Mouse (Mus musculus): ENCODE results near the gene Exosc2. TPM values are rescaled to one million over a fixed set of nuclear protein-coding genes. Genes with fewer than 3 reads are reported as not detected.
A peak's percentile ranks its signal among the peaks of the same experiment; 100 is the strongest.

Gene Exosc2
- polyA plus RNA-seq, 1 experiment from 2014 or later: 73.7 TPM

DNA sequence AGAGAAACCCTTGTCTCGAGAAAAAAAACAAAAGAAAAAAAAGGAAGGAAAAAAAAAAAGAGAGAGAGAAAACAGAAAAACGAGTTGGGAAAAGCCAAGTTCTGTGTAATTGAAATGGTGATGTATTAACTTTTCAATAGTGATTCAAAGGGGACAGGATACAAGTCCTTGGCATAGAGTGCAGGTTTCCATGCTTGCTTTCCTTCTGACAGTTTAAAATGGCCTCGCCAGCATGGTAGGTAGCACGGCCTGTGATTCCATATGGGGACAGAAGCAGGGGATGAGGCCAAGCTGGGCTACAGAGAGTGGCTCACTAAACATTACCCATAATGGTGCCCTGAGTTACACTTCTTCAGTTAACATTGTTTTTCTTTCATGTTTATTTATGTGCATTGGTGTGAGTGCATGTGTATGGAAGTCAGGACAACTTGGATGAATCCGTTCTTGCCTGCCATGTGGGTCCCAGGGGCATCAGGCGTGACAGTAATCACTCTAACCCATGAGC is 11.3 kb downstream of the Exosc2 start:
- Histone ChIP-seq H3K9ac (no peak overlapping the region), H3K27me3 (no peaks in the 10 kb centered on the region), H3K4me3 (no peak overlapping the region), H3K4me2 (replicated peaks) (no peak overlapping the region), H3K27ac (no peak overlapping the region), H3K4me1 (no peaks in the 10 kb centered on the region), H3K9me3 (no peaks in the 10 kb centered on the region), H3K36me3 (peaks cover 51% of the 10 kb centered on the region)
- 86% methylated on average over 6 of the region's 6 CpGs for WGBS
- ATAC-seq (ENCODE audit: low FRiP score, low read depth): no peak

DNA sequence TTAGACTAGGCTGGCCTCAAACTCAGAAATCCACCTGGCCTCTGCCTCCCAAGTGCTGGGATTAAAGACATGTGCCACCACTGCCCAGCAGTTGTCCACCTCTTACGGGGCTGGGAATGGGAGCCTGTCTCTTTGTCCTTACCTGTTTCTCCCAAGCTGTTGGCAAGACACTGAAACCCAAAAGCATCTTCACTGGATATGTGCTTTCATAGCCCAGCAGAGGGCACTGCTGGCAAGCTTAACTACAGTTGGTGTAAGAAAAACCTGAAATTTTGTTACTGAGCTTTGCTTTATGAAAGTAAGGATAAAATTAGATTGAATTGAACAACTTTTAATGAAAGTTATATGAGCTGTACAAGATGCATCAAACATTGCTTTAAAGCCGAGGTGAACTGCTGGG is 13.2 kb downstream of the Exosc2 start:
- no peaks in the 10 kb centered on the region for H3K9me3 ChIP-seq
- no peak for ATAC-seq (ENCODE audit: low FRiP score, low read depth)
- H3K36me3 ChIP-seq: peaks cover 32% of the 10 kb centered on the region
- H3K27me3 ChIP-seq: no peaks in the 10 kb centered on the region
- H3K4me1 ChIP-seq: peaks cover 3% of the 10 kb centered on the region; the same call in 1 of the 2 replicates
- no peak overlapping the region for H3K9ac ChIP-seq
- 22% methylated on average over 2 of the region's 2 CpGs for WGBS
- H3K4me2 ChIP-seq (replicated peaks): no peak overlapping the region
- H3K4me3 ChIP-seq: no peak overlapping the region
- no peak overlapping the region for H3K27ac ChIP-seq

DNA sequence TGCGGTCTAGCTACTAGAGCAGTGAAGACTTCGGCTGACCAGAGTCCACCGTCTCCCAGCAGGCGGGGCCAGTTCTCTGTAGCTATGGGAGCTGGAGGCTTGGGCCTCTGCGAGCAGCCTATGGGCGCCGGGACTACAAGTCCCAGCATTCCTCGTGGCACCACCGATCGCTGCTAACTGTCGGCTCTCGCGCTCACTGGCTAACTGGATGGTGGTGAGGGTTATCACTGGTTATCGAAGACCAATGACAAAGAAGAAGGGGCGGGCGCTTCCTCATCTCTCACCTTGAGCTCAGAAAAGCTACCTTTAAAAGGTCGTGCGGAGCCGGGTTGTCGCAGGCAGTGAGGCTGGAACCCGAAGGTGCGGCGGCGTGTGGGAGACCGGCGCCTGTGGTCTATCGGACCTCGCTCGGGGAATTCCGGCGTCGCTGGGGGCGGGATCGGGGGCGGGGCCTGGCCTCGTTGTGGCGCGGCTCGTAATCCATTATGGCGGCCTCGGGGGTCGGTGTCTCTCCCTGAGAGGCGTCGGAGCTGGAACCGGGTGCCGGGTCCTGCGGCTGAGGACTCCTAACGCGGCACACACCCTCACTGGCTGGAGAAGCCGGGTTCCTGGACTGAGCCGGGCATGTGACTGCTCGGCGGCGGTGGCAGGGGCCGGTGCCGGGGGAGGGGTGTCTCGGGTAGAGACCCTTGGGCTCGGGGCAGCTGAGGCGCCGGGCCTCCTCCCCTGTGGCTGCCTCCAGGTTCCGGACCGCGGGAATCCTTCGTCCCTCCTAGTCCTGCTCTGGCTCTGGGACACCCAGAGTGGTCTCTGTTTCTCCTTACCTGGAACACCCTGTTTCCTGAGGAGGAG is 17.8 kb downstream of the Exosc2 start, which contains the start of gene Abl1:
Gene Abl1 (plus strand): TSS at position 303 of the 852 bp plus-strand sequence.
- Histone ChIP-seq H3K27me3 (no peaks in the 10 kb centered on the region), H3K9ac (peak within 1 kb of the TSS; percentile 92), H3K9me3 (no peaks in the 10 kb centered on the region), H3K4me2 (replicated peaks) (peak within 1 kb of the TSS; percentile 77), H3K27ac (peak within 1 kb of the TSS; percentile 92), H3K4me3 (peak within 1 kb of the TSS; percentile 93), H3K36me3 (peaks cover 4% of the 10 kb centered on the region; the same call in 1 of the 2 replicates), H3K4me1 (peaks cover 35% of the 10 kb centered on the region)
- ATAC-seq (ENCODE audit: low FRiP score, low read depth): peak; percentile 99
- under 1% methylated on average over 62 of the region's 64 CpGs for WGBS

DNA sequence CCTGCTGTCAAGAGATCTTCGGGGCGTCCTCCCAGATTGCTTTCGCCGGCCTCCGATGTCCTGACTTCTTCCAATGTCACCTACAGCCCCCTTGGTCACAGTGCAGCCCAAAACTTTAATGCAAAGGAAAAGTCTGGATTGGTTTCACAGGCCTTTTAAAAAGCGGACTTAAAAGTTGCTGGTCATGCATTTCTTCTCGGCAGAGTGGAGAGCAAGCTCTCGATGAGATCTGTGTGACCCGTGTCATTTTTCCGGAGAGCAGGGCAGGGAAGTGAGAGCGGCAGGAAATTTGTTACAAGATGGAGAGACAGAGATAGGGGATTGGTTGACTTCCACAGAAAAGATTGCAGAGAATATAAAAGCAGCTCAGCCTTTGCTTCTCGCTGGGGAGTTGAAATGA is 18.5 kb downstream of the Exosc2 start:
- Histone ChIP-seq H3K4me3 (peak overlapping the region; percentile 93), H3K4me2 (replicated peaks) (peak overlapping the region; percentile 77), H3K4me1 (peaks cover 35% of the 10 kb centered on the region), H3K27ac (peak overlapping the region; percentile 92; the same call in 1 of the 2 replicates), H3K36me3 (peaks cover 4% of the 10 kb centered on the region; the same call in 1 of the 2 replicates), H3K9ac (peak overlapping the region; percentile 92), H3K27me3 (no peaks in the 10 kb centered on the region), H3K9me3 (no peaks in the 10 kb centered on the region)
- ATAC-seq (ENCODE audit: low FRiP score, low read depth): no peak
- WGBS: under 1% methylated on average over 12 of the region's 12 CpGs

DNA sequence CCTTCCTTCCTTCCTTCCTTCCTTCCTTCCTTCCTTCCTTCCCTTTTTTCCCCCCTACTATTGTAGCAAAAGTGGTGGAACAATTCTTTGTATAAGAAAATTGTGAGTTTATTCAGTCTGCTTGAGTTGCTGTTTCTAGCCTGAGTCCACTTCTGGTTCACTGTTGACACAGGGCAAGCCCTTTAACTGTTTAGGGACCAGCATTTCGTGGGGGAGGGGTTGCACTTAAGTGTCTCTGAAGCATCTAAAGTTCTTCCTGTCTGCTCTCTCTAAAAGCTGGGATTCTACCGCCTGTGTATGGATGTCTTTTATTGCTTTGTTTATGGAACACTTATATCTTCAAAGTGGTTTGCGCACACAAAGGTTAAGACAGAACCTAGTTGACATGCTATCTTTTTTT is 19.5 kb downstream of the Exosc2 start:
- H3K27me3 ChIP-seq: no peaks in the 10 kb centered on the region
- peaks cover 4% of the 10 kb centered on the region; the same call in 1 of the 2 replicates for H3K36me3 ChIP-seq
- H3K27ac ChIP-seq: no peak overlapping the region
- H3K4me2 ChIP-seq (replicated peaks): peak overlapping the region; percentile 77
- H3K9me3 ChIP-seq: no peaks in the 10 kb centered on the region
- peak overlapping the region; percentile 93 for H3K4me3 ChIP-seq
- 40% methylated on average over 3 of the region's 3 CpGs for WGBS
- peaks cover 35% of the 10 kb centered on the region for H3K4me1 ChIP-seq
- peak overlapping the region; percentile 92 for H3K9ac ChIP-seq
- no peak for ATAC-seq (ENCODE audit: low FRiP score, low read depth)

DNA sequence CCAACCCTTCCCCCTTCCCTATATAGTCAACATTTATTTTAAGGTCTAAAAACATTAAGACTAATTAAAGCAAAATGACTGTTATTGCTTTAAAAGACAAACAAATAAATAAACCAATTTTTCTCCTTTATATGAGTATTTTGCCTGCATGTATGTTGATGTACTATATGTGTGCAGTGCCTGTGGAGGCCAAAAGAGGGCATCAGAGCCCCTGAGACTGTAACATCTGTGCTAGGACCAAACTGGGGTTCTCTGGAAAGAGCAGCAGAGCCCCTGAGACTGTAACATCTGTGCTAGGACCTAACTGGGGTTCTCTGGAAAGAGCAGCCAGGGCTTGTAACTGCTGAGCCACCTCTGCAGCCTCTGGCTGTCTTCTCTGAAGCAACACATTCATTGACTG is 27.7 kb downstream of the Exosc2 start:
- H3K4me2 ChIP-seq (replicated peaks): no peak overlapping the region
- H3K27me3 ChIP-seq: no peaks in the 10 kb centered on the region
- peaks cover 35% of the 10 kb centered on the region for H3K36me3 ChIP-seq
- no peaks in the 10 kb centered on the region for H3K9me3 ChIP-seq
- no peak overlapping the region for H3K9ac ChIP-seq
- no peaks in the 10 kb centered on the region for H3K4me1 ChIP-seq
- H3K4me3 ChIP-seq: no peak overlapping the region
- no peak overlapping the region for H3K27ac ChIP-seq
- no peak for ATAC-seq (ENCODE audit: low FRiP score, low read depth)

DNA sequence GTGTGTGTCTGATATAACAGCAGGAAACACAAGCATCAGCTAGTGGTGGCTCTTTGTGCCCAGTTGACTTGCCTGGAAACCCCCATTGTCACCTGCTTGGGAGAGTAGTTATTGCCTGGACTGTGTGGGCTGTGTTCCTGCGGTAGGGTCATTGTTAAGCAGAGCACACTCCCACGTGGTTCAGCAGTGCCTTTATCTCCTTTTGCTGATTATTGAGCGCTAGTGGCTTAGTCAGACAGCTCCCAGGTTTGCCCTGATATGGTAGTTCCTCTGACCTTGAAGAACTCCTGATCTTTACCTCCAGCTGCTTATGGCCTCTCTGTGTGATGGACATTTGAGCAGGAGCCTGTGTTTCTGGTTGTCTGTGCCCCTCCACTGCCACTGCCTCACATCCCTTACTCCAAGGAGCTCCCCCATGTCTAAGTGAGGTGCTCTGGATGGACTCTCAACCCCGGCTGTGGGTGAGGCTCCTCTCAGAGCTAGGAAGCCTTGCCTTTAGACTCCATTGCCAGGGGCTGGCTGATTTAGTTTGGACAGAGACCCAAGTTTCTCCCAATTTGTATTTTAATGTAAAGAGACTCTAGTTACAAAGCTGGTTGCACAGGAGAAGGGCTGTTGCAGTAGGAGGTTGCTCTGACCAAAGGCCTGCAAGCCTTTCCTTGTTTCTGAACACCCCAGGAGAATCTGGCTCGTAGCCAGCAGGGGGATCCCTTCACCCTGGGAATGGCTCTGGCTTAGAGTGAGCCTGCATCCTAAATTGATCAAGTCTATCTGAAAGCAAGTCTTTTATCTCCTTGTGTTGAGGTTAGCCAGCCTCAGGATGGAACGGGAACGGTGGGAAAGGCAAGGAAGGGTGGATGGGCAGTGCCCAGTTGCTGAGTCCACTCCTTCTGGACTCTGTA is 30.3 kb downstream of the Exosc2 start:
- H3K9me3 ChIP-seq: no peaks in the 10 kb centered on the region
- H3K4me2 ChIP-seq (replicated peaks): no peak overlapping the region
- no peak for ATAC-seq (ENCODE audit: low FRiP score, low read depth)
- H3K4me3 ChIP-seq: no peak overlapping the region
- no peak overlapping the region for H3K9ac ChIP-seq
- H3K4me1 ChIP-seq: no peaks in the 10 kb centered on the region
- 58% methylated on average over 7 of the region's 7 CpGs for WGBS
- H3K36me3 ChIP-seq: peaks cover 37% of the 10 kb centered on the region
- no peak overlapping the region for H3K27ac ChIP-seq
- H3K27me3 ChIP-seq: no peaks in the 10 kb centered on the region

DNA sequence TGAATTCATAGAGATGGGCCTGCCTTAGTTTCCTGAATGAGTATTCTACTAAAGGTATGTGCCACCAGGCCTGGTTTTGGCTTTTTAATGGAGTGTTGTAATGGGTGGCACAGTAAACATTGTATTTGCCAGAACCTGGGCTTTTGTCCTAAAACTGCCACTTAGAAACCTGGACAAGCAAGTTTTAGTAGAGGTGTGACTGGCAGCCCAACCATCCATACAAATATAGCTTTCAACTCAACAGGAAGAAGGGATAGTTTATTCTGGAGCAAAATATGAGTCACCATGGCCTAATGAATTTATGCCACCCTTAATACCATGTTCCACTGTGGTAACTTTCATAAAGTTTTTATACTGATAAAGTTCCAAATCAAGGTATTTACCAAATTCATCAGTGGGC is 32.7 kb downstream of the Exosc2 start:
- Histone ChIP-seq H3K27me3 (no peaks in the 10 kb centered on the region), H3K4me1 (no peaks in the 10 kb centered on the region), H3K4me3 (no peak overlapping the region), H3K36me3 (peaks cover 31% of the 10 kb centered on the region), H3K9ac (no peak overlapping the region), H3K4me2 (replicated peaks) (no peak overlapping the region), H3K27ac (no peak overlapping the region), H3K9me3 (no peaks in the 10 kb centered on the region)
- ATAC-seq (ENCODE audit: low FRiP score, low read depth): no peak

DNA sequence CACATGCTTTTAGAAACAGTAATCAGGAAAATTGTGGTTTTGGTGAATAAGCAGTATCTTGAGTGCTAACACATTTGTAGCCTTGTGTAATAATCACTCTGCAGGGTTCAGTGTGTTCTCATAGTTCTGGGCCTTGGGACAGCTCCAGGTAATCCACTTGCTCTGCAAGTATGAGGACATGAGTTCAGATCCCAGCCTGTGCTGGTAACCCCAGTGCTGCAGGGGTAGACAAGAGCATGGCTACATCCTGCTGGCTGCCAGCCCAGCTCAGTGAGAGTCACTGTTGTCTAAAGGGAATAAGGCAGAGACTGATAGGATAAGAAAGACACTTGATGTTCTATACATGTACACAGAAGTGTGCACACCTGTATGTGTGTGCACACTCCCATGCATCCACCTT is 35.4 kb downstream of the Exosc2 start:
- Histone ChIP-seq H3K4me3 (no peak overlapping the region), H3K36me3 (peaks cover 20% of the 10 kb centered on the region), H3K9ac (no peak overlapping the region), H3K4me2 (replicated peaks) (no peak overlapping the region), H3K27me3 (no peaks in the 10 kb centered on the region), H3K4me1 (no peaks in the 10 kb centered on the region), H3K9me3 (no peaks in the 10 kb centered on the region), H3K27ac (no peak overlapping the region)
- no peak for ATAC-seq (ENCODE audit: low FRiP score, low read depth)

DNA sequence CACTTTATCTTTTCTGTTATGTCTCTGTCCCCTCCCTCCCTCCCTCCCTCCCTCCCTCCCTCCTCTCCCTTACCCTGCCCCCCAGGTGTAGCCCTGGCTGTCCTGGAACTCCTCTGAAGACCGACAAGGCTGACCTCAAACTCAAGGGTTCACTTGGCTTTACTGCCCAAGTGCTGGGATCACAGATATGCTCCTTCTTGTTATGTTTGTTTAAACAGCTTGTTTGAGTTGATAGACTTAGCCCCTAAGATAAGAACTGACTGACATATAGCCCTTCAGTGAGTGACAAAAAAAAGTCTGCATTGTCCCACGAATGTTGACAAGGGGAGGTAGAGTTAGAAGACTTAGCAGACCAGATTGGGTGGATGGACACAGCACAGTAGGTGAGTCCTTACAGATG is 36.0 kb downstream of the Exosc2 start:
- Histone ChIP-seq H3K27me3 (no peaks in the 10 kb centered on the region), H3K9me3 (no peaks in the 10 kb centered on the region), H3K4me1 (no peaks in the 10 kb centered on the region), H3K4me3 (no peak overlapping the region), H3K36me3 (peaks cover 24% of the 10 kb centered on the region), H3K27ac (no peak overlapping the region), H3K4me2 (replicated peaks) (no peak overlapping the region), H3K9ac (no peak overlapping the region)
- no peak for ATAC-seq (ENCODE audit: low FRiP score, low read depth)
- 44% methylated on average over 2 of the region's 2 CpGs for WGBS

DNA sequence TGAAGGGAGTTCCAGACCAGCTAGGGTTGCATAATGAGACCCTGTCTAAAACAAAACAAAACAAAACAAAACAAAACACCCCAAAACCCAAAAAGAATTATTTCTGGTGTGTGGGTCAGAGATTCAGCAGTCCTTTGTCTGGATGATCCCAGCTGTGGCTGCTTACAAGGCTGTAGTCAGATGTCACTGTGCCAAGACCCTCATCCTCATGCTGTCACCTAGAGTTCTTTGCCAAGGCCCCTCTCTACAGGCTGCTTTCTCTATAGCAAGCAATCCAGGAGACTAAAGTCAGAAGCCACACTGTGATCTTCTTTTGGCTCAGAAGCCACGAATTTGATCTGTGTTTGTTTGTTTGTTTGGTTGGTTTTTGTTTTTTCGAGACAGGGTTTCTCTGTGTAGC is 42.2 kb downstream of the Exosc2 start:
- Histone ChIP-seq H3K9ac (no peak overlapping the region), H3K4me2 (replicated peaks) (no peak overlapping the region), H3K27ac (no peak overlapping the region), H3K9me3 (no peaks in the 10 kb centered on the region), H3K4me3 (no peak overlapping the region), H3K36me3 (peaks cover 7% of the 10 kb centered on the region), H3K4me1 (no peaks in the 10 kb centered on the region), H3K27me3 (no peaks in the 10 kb centered on the region)
- ATAC-seq (ENCODE audit: low FRiP score, low read depth): no peak
- WGBS: 90% methylated on average over 2 of the region's 2 CpGs

DNA sequence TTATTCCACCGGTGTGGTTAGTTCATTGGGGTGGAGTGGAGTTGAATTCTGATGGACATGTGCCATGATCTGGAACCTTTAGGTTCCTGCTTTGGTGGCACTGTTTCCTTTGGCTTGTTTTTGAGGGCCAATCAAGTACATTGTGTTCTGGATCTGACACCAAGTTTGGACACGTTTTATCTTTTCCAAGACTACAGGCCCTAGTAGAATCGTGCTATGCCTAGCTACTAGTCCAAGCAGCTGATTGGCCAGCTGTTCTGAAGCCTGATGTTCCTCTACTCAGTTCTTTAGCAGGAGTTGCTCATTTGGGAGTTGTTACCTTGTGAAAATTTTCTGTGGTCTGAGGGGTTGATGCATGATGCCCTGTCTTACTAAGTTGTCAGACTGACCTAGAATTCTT is 43.3 kb downstream of the Exosc2 start:
- Histone ChIP-seq H3K4me3 (no peak overlapping the region), H3K36me3 (peaks cover 5% of the 10 kb centered on the region), H3K27ac (no peak overlapping the region), H3K9ac (no peak overlapping the region), H3K27me3 (no peaks in the 10 kb centered on the region), H3K9me3 (no peaks in the 10 kb centered on the region), H3K4me2 (replicated peaks) (no peak overlapping the region), H3K4me1 (no peaks in the 10 kb centered on the region)
- ATAC-seq (ENCODE audit: low FRiP score, low read depth): no peak
- 82% methylated on average over 3 of the region's 3 CpGs for WGBS

All from limb, embryonic 13.5 days (tissue).